Mouse (Mus musculus) heart, adult 2 months (tissue): Measurements from ENCODE around the gene Prkar2a.

Experiments
- CTCF ChIP-seq: fragments of 200-600 bp; IDR thresholded peaks from 2 replicates; pipeline ENCODE4 v1.8.1; 2022; ENCODE audit warnings: antibody characterized with exemption, mild to moderate bottlenecking, moderate library complexity
- EP300 ChIP-seq: fragments of 200-500 bp; IDR thresholded peaks from 2 replicates; pipeline ENCODE4 v1.6.1; 2011; ENCODE audit warnings: low read depth, low read length, control low read depth; ENCODE audit not compliant: insufficient read depth
- POLR2A ChIP-seq: fragments of 200-500 bp; IDR thresholded peaks from 2 replicates; pipeline ENCODE4 v1.6.1; 2011; ENCODE audit warnings: mild to moderate bottlenecking, low read depth, low read length, control low read depth; ENCODE audit not compliant: insufficient read depth

DNA sequence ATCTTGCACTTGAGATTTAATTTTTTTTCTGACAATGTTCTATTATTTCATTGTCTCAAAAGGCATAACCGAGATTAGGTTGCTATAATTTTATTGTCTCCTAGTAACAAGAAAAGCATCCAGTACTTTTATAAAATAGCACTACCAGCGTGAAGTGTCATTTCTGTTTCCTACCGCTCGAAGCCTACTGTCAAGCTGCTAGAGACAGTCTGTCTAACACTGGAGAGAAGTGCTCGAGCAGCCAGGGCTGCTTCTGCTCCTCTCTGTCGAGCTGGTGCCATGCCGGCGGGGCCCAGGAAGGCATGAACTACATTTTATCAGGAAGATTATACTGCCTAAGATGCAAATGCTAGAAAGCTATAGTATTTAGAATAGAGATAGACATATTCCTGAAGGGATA is 19.7 kb downstream of the Prkar2a start:
- no peak for TF ChIP-seq POLR2A
- TF ChIP-seq CTCF: no peak
- TF ChIP-seq EP300: no peak
